Mouse (Mus musculus) midbrain, postnatal 0 days (tissue): Measurements from ENCODE around the gene Elmod1. TPM values are rescaled to one million over a fixed set of nuclear protein-coding genes. Genes with fewer than 3 reads are reported as not detected.

Source experiments
- ATAC-seq: fragments of 200-750 bp; cut with Nextera tagmentation; 2 replicates; pipeline ENCODE4 v1.8.0; 2017; ENCODE audit warnings: moderate number of reproducible peaks, mild to moderate bottlenecking, moderate TSS enrichment, moderate library complexity; ENCODE audit not compliant: low FRiP score
- DNase-seq: peaks from one replicate; pipeline ENCODE4 v3.0.0-alpha.2; 2015; ENCODE audit warnings: low spot score
- H3K27ac ChIP-seq: fragments of 300-500 bp; sonication (generic); 2 replicates; pipeline ENCODE4 v1.5.1; 2014; ENCODE audit warnings: low read depth, mild to moderate bottlenecking, low read length, mixed read lengths
- H3K27me3 ChIP-seq: fragments of 300-500 bp; sonication (generic); 2 replicates; pipeline ENCODE4 v1.6.1; 2014; ENCODE audit warnings: low read length, control low read depth, mixed read lengths; ENCODE audit not compliant: insufficient read depth
- H3K36me3 ChIP-seq: fragments of 300-500 bp; sonication (generic); 2 replicates; pipeline ENCODE4 v1.6.1; 2014; ENCODE audit warnings: low read length, control low read depth, mixed read lengths; ENCODE audit not compliant: insufficient read depth
- H3K4me1 ChIP-seq: fragments of 300-500 bp; sonication (generic); 2 replicates; pipeline ENCODE4 v1.6.1; 2014; ENCODE audit warnings: mild to moderate bottlenecking, control low read depth, antibody characterized with exemption, low read length, mixed read lengths; ENCODE audit not compliant: insufficient read depth
- H3K4me2 ChIP-seq: fragments of 300-500 bp; sonication (generic); 2 replicates; pipeline ENCODE4 v1.6.1; 2014; ENCODE audit warnings: low read depth, mild to moderate bottlenecking, low read length, mixed read lengths; ENCODE audit not compliant: poor library complexity, severe bottlenecking
- H3K4me3 ChIP-seq: fragments of 300-500 bp; sonication (generic); 2 replicates; pipeline ENCODE4 v1.5.1; 2014; ENCODE audit warnings: low read depth, mild to moderate bottlenecking, low read length, moderate library complexity
- H3K9ac ChIP-seq: fragments of 300-500 bp; sonication (generic); replicated peaks from 2 replicates; pipeline ENCODE4 v1.6.1; 2014; ENCODE audit warnings: mild to moderate bottlenecking, low read length, moderate library complexity, mixed read lengths; ENCODE audit not compliant: poor library complexity, severe bottlenecking
- H3K9me3 ChIP-seq: fragments of 300-500 bp; sonication (generic); 2 replicates; pipeline ENCODE4 v1.6.1; 2016; ENCODE audit warnings: low read length, control low read depth
- CTCF ChIP-seq: IDR thresholded peaks from 2 replicates; pipeline ENCODE4 v1.5.1; 2016; ENCODE audit warnings: antibody characterized with exemption, mild to moderate bottlenecking
- WGBS: fragments of 180-500 bp; shearing (Covaris S2); extraction: QIAGEN DNeasy Blood & Tissue Kit; methylation state at CpG from one replicate; pipeline ENCODE4 v1.1.7; 2014; 5-methylcytosine and 5-hydroxymethylcytosine counted together
- polyA plus RNA-seq: library from polyadenylated mRNA; unstranded; fragments of >200 nt; fragmentation: Nextera tagmentation; extraction: Ambion mirVana; gene quantifications from 2 replicates; pipeline ENCODE4 v1.2.1, GENCODE M21; 2015
- total RNA-seq: library from RNA; depleted of rRNA; stranded (reverse); fragments of >200 nt; gene quantifications from 2 replicates; pipeline ENCODE4 v1.2.3, GENCODE M21; 2014

Gene Elmod1
- total and polyA plus RNA-seq, 2 experiments from 2014 or later, result 26.6 to 101 TPM

DNA sequence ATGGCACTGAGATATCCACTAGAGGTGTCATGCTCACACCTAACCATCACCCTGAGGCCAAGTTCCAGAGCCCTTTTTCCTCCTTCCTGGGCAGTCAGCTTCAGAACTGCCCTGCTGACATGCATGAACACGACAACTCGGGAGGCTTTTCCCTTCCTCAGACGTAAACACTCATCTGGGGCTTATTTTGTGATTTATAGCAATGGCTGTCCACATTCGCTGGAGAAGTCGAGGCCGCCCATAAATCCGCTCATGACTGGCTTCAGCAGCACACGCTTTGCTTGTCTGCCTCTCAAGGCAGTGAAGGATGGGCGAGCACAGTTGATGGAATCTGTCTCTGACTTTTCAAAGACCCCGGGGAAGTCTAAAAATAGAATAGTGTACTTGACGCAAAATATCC is 18.1 kb downstream of the Elmod1 start:
- no peak for TF ChIP-seq CTCF
- H3K4me3 ChIP-seq, result no peak overlapping the region
- H3K4me2 ChIP-seq, result no peak overlapping the region
- no peak for ATAC-seq
- H3K27me3 ChIP-seq, result no peaks in the 10 kb centered on the region
- H3K9ac ChIP-seq, result no peak overlapping the region
- H3K27ac ChIP-seq, result no peak overlapping the region
- H3K36me3 ChIP-seq, result no peaks in the 10 kb centered on the region
- no peaks in the 10 kb centered on the region for H3K9me3 ChIP-seq
- WGBS, result 82% methylated on average over 11 of the region's 11 CpGs
- peaks cover 3% of the 10 kb centered on the region; the same call in 1 of the 2 replicates for H3K4me1 ChIP-seq
- DNase-seq, result no peak

DNA sequence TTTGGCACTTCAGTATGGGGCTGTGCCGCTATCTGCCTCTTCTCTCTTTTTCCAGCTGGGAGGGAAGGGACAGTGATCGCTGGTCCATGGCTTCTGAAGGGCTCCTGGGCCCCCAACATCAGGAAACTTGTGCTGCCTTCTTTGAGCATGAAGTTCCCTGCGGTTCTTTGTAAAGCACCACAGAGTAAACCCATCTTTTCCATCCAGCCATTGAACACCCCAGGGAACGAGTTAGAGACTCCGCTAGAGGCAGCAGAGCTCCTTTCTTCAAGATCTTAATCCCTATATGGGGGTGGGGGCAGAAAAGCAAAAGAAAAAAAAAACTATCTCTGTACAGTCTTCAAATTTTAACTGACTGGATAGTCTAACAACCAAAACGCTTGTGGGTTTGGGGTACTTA is 20.2 kb downstream of the Elmod1 start:
- Histone ChIP-seq H3K9ac (no peak overlapping the region), H3K4me1 (peaks cover 3% of the 10 kb centered on the region; the same call in 1 of the 2 replicates), H3K9me3 (no peaks in the 10 kb centered on the region), H3K27me3 (no peaks in the 10 kb centered on the region), H3K4me2 (no peak overlapping the region), H3K27ac (no peak overlapping the region; the same call in 1 of the 2 replicates), H3K4me3 (no peak overlapping the region), H3K36me3 (no peaks in the 10 kb centered on the region)
- TF ChIP-seq CTCF, result peak; percentile 56
- 10% methylated on average over 6 of the region's 6 CpGs for WGBS
- DNase-seq, result peak; percentile 36
- no peak for ATAC-seq

DNA sequence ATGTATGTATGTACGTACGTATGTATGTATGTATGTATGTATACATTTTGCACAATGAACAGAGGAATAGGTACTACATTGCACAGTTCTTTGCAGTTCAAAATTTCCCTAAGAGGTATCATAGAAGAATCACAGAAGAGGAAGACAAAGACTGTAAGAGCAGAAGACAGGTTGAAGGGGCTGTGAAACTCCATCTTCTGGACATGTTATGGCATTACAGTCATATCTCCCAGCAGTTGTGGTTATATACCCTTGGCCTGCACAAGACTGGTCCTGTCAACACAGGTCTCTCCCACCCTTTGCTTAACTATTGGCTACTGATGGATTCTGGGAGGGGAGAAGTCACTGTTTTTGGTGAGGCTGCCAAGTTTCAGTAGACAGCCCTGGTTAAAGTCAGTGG is 27.6 kb downstream of the Elmod1 start:
- ATAC-seq, result no peak

DNA sequence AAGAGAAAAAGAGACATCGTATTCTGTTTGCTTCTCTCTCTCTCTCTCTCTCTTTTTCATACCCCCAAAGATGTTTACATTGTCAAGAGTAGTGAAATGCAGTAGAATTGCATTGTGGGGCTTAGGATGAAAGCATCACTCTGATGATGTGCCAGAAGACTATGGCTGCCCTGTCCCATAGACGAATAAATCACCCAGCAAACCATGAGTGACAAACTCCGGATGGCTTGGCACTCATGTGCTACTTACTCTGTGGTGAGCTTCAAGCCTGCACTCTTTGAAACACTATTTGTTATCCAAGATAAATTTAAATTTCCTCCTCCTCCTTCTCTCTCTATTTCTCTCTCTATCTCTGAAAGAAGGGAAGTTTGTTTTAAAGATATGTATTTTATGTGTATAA is 36.5 kb downstream of the Elmod1 start:
- Histone ChIP-seq H3K36me3 (0 out of 2 replicates have a peak, but pooled peaks cover 3% of the 10 kb centered on the region), H3K4me1 (no peaks in the 10 kb centered on the region), H3K27ac (no peak overlapping the region), H3K4me2 (no peak overlapping the region), H3K9ac (no peak overlapping the region), H3K27me3 (no peaks in the 10 kb centered on the region), H3K4me3 (no peak overlapping the region), H3K9me3 (no peaks in the 10 kb centered on the region)
- 81% methylated on average over 3 of the region's 3 CpGs for WGBS
- no peak for TF ChIP-seq CTCF
- DNase-seq, result no peak
- ATAC-seq, result no peak

More for the DNA sequence above, 27.6 kb downstream of the Elmod1 start:
- no peaks in the 10 kb centered on the region for H3K36me3 ChIP-seq
- H3K4me2 ChIP-seq, result no peak overlapping the region
- no peaks in the 10 kb centered on the region for H3K9me3 ChIP-seq
- peak; percentile 25; the same call in 1 of the 2 replicates for TF ChIP-seq CTCF
- H3K4me1 ChIP-seq, result no peaks in the 10 kb centered on the region
- no peak for DNase-seq
- no peaks in the 10 kb centered on the region for H3K27me3 ChIP-seq
- H3K4me3 ChIP-seq, result no peak overlapping the region
- H3K9ac ChIP-seq, result no peak overlapping the region
- no peak overlapping the region for H3K27ac ChIP-seq
- WGBS, result 96% methylated on average over 2 of the region's 2 CpGs

DNA sequence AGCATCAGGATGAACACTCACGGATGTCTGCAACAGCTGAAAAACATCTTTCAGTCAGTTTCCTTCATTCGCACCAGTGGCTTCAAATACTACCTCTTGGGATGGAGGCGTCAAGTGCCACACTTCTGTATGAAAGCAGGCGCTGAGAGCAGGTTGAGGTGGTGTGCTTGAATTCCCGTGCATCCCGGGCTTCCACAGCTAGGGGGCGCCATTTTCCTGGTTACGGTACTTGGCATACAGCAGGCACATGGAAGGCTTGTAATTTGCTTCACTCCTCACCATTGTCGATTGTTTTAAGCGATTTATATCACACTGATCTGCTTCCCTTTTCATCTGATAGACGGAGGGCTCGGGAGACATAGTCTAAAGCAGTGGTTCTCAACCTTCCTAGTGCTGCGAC is 40.9 kb downstream of the Elmod1 start:
- ATAC-seq (no peak), DNase-seq (peak; percentile 24)
- peak; percentile 69 for TF ChIP-seq CTCF
- no peak overlapping the region for H3K9ac ChIP-seq
- no peak overlapping the region for H3K4me2 ChIP-seq
- no peak overlapping the region for H3K4me3 ChIP-seq
- 65% methylated on average over 13 of the region's 13 CpGs for WGBS
- H3K9me3 ChIP-seq, result no peaks in the 10 kb centered on the region
- H3K36me3 ChIP-seq, result peaks cover 7% of the 10 kb centered on the region; the same call in 1 of the 2 replicates
- H3K27me3 ChIP-seq, result no peaks in the 10 kb centered on the region
- no peak overlapping the region for H3K27ac ChIP-seq
- H3K4me1 ChIP-seq, result no peaks in the 10 kb centered on the region

DNA sequence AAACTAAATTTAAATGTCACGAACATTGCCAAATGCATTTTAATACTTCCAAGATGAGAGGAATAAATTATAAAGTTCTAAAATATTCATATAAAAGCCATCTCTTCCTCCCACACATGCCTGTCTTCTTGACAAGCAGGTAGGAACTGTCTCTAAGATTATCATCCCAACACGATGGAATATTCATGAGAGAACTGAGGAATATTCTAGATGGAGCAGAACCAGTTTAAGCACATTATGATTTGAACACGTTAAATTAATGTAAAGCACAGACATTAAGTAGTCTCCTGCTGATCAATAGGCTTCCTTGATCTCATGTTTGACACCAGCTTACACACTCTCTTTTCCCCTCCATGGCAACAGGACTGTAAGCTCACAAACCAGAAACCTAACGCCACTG is 41.7 kb downstream of the Elmod1 start:
- Histone ChIP-seq H3K4me3 (no peak overlapping the region), H3K4me1 (no peaks in the 10 kb centered on the region), H3K9ac (no peak overlapping the region), H3K27ac (no peak overlapping the region), H3K9me3 (no peaks in the 10 kb centered on the region), H3K4me2 (no peak overlapping the region), H3K36me3 (peaks cover 7% of the 10 kb centered on the region; the same call in 1 of the 2 replicates), H3K27me3 (no peaks in the 10 kb centered on the region)
- DNase-seq, result no peak
- 49% methylated on average over 4 of the region's 4 CpGs for WGBS
- ATAC-seq, result no peak
- no peak for TF ChIP-seq CTCF
